Mouse (Mus musculus): ENCODE measurements at regions not wholly inside any gene's neighbourhood (a gene's known extent, or its start where the extent isn't known, plus 50 kb on each side); places are given as distances from the start of the nearest gene placed in this dataset.

DNA sequence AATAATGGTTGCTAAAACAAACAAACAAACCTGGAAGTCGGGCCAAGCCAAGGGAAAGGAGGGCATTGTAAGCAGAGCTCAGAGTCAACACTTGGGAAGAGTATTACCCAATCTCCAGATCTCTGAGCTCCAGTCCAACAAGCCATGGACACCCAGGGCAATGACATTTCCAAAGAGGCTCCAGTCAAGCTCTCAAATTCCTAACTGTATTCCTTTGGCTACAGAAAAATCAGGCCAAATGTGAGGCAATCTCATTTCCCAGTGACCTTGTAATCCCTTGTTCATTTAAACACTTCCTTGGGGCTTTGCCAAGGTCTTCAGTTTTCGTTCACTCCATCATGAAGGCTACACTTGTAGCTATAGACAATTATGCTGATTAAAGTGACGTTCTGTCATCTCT is 59.5 kb upstream of the Lmo4 start:
- TF ChIP-seq EP300 (IDR thresholded peaks at IDR 0.05; ENCODE audit: insufficient read depth, low read depth, low read length) (no peak), POLR2A (IDR thresholded peaks at IDR 0.05; ENCODE audit: insufficient read depth, low read depth, low read length) (no peak)
